Mouse (Mus musculus): ENCODE results near the gene Sh3d19.

DNA sequence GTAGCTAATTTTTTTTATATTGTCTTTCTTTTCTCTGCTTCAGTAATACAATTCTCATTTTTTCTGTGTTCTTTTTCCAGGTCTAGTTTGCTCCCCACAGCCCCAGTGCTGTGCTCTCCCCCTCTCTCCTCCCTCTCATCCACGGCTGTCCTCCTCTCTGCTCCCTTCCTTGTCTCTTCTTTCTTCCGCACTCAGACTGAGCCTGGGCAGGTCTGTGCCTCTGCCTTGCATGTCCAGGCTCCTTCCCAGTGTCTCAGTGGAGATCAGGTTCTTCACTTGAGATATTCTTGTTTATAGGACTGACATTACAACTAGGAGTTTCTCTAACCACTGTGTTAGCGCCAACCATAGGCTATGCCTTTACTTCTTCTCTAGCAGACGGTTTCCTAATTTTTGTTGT lies 23.7 kb downstream of the Sh3d19 start:
- no peak for TF ChIP-seq POLR2A (IDR thresholded peaks at IDR 0.05; ENCODE audit: control insufficient read depth, low read depth, low read length)
- TF ChIP-seq CTCF (IDR thresholded peaks at IDR 0.05; ENCODE audit: control insufficient read depth, insufficient read depth, insufficient replicate concordance, low read depth, low read length): no peak

All from testis, adult 2 months (tissue).